Mouse (Mus musculus) monocyte, adult 5-6 weeks (primary cell): ENCODE measurements around the gene Akt1. TPM values are rescaled to one million over a fixed set of nuclear protein-coding genes. Genes with fewer than 3 reads are reported as not detected.
A peak's percentile ranks its signal among the peaks of the same experiment; 100 is the strongest.

Source experiments
- ATAC-seq: fragments of 153-309, 156-312 bp; replicated peaks from 2 replicates; pipeline ENCODE4 v1.8.0; 2017; ENCODE audit warnings: mild to moderate bottlenecking; ENCODE audit not compliant: low TSS enrichment, insufficient number of reproducible peaks, severe bottlenecking, poor library complexity, low FRiP score
- total RNA-seq: library from RNA; stranded (forward); fragments of 200-1000, 200-491, 200-594 nt; gene quantifications from 3 replicates; pipeline ENCODE4 v1.2.3, GENCODE M21; 2017

The Akt1 gene
- total RNA-seq, 1 experiment from 2014 or later: 190 TPM

GRCm38 (mm10) chr12:112665445-112665844 is 9.2 kb downstream of the Akt1 start:
- no peak for ATAC-seq

DNA sequence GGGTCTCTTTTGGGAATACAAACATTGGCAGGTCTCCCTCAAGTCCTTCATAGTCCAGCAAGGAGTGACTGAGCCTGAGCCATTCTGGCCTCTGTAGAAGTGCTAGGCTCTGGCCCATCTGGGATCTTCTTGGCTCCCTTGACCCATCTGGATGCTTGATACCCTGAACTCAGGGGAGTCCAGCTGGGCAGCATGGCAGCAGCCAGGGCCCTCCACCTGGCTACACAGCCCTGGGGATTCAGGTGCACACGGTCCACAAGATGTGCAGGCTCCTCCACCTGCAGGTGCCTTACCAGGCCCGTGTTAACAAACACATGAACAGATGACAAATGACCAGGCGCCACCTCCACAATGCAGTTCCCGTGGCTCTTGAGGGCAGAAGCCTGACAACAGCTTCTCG is 10.0 kb downstream of the Akt1 start:
- ATAC-seq: no peak

GRCm38 (mm10) chr12:112664124-112664523 is 10.6 kb downstream of the Akt1 start:
- ATAC-seq: no peak

- ATAC-seq: no peak
Observed at GRCm38 (mm10) chr12:112663716-112664115, 11.0 kb downstream of the Akt1 start.

DNA sequence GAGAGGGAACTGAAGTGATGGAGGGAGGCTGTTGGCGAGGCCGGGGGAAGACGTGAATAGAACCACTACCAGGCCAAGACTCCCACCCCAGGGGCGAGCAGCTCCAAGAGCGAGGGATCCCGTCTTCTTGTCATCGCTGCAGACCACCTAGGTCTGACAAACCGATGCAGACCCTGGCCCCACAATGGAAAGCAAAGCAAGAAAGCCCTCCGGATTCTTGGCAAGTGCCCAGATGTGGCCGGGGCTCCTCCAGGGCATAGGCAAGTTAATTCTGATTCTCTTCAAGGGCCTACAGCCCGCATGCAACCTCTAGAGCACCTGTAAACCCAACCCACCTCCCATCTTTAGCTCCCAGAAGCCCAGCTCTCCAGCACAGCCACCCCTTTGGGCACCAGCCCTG is 11.4 kb downstream of the Akt1 start:
- ATAC-seq: no peak

GRCm38 (mm10) chr12:112661851-112662250 is 12.8 kb downstream of the Akt1 start:
- ATAC-seq: no peak

GRCm38 (mm10) chr12:112661327-112661605 is 13.4 kb downstream of the Akt1 start:
- no peak for ATAC-seq

DNA sequence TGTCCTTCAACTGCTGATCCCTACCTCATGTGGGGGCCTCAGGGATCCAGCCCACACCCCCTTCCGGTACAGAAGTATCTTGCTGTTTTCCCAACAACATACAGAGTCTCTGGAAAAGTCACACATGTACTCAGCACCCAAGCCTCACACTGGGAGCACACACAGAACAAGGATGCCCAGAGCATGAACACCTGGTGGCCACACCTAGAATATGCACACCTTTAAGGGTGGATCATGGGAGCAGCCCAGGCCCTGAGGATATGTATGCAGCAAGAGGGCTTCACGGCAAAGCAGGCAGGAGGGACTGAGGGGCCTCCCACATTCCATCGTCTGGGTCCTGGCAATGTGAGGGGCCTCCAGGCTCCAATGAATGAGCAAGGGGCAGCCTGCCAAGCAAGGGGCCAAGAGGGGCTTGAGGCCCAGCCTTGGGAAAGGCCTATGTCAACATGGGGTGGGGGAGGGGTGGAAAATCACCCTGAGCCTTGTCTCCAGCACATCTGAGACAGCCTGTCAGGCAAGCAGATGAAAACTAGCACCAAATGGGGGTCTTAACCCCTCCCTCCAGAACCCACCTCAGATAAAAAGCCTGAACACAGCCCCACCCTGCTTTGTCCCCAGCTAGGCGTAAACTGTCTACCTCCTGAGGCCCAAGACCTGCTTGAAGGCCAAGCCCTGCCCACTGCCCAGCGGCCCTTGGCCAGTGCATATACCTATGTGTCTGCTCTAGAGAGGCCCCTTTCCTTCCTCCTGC is 13.9 kb downstream of the Akt1 start:
- no peak for ATAC-seq

GRCm38 (mm10) chr12:112659109-112659508 is 15.6 kb downstream of the Akt1 start:
- no peak for ATAC-seq

DNA sequence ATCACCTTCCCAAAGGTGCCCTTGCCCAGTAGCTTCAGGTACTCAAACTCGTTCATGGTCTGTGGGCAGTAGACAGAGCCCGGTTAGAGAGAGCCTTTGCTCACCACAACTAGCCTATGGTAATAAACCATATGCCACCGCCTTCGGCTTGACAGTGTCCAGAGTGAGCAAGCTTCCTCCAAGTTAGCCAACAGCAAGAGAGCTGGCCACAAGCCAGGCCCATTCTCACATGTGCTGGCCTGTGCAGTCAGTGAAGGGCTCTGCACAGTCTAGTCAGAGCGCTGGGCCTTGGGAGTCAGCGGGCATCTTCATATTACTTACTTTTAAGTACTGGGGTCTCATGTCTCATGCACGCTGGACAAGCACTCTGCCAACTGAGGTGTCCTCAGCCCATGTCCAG is 16.1 kb downstream of the Akt1 start:
- no peak for ATAC-seq

DNA sequence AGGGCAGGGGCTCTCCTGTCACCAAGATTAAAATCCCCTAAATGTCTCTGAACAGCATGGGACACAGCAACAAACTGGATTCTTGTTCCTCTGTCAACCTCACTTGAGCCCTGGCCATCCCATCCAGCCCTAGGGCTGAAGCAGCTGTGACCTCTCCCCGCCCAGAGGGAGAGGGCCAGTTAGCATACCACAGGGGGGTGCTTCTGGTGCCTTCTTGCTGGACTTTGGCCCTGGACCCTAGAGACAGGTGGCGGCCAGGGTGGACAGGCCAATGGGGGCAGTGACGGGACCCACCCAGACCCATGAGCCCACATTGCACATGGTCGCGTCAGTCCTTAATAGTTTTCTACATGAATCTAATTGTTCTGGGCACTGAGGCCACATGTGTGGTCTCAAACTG is 20.6 kb downstream of the Akt1 start:
- no peak for ATAC-seq

GRCm38 (mm10) chr12:112653157-112653824 is 21.4 kb downstream of the Akt1 start:
- peak; percentile 71 for ATAC-seq

GRCm38 (mm10) chr12:112651778-112652439 is 22.8 kb downstream of the Akt1 start:
- no peak for ATAC-seq

GRCm38 (mm10) chr12:112648081-112648480 is 26.6 kb downstream of the Akt1 start:
- 0 out of 2 replicates have a peak, but pooled peaks have one; percentile 2 for ATAC-seq

DNA sequence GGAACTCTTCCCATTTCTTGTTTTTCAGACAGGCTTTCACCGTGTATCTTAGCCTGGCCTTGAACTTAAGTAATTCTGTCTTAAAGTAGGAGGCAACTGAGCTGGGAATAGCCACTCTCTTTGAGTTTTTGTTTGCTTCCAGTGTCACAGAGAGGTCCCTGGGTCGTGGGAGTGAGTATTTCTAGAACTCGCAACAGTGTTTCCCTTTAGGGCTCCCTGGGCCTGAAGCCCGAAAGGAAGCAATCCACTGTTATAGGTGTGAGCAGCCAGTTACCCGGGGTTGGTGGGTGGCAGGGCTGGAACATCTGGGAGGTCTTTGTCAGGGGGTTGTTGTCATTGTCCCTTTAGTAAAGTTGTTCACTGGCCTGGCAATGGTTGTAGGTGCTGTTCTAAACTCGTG is 28.5 kb downstream of the Akt1 start:
- no peak for ATAC-seq

GRCm38 (mm10) chr12:112644855-112645506 is 29.7 kb downstream of the Akt1 start:
- no peak; the same call in 1 of the 2 replicates for ATAC-seq

- ATAC-seq: peak; percentile 85
Observed at GRCm38 (mm10) chr12:112644180-112644854, 30.4 kb downstream of the Akt1 start, which contains the start of gene Siva1. Siva1 (plus strand) TSS chr12:112644679.

GRCm38 (mm10) chr12:112643126-112643525 is 31.6 kb downstream of the Akt1 start:
- no peak for ATAC-seq

DNA sequence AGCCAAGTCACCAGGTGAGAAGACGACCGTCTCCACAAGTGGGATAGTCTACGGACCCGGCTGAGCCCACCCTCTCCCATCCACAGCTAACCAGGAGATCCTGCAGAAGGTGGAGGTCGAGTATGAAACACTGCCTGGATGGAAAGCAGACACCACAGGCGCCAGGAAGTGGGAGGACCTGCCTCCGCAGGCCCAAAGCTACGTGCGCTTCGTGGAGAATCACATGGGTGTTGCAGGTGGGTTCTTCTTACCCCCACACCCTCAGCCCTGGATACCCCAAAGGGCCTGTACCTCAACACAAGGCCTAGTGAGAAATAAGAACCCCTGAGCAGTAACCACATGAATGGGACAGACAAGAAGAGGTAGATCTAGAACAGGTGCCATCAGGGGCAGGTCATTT is 35.2 kb downstream of the Akt1 start:
- ATAC-seq: no peak
